Mouse (Mus musculus) ovary, postnatal 36 days (tissue): ENCODE data around the gene Gm38394.

Experiments
- DNase-seq: peaks from one replicate; pipeline ENCODE4 v3.0.0; 2022; ENCODE audit warnings: low spot score, mixed read lengths

Gm38394 gene

GRCm38 (mm10) chr1:133585995-133586537, 75.1 kb downstream of the Gm38394 start:
- DNase-seq, result no peak

- DNase-seq, result no peak
Observed at GRCm38 (mm10) chr1:133571293-133571692, 89.8 kb downstream of the Gm38394 start.
